Mouse (Mus musculus): ENCODE measurements around the gene Map4k3. TPM values are rescaled to one million over a fixed set of nuclear protein-coding genes. Genes with fewer than 3 reads are reported as not detected.
A peak's percentile ranks its signal among the peaks of the same experiment; 100 is the strongest.
"Not testable (repeated sequence)": the region's sequence is repeated elsewhere in the genome, so short reads cannot be mapped to it uniquely, and the experiment has no call there.

The Map4k3 gene
- polyA plus RNA-seq, 1 experiment from 2014 or later = 24.0 TPM

- WGBS = 66% methylated on average over 14 of the region's 14 CpGs
- Histone ChIP-seq H3K9me3 (replicated peaks) (no peaks in the 10 kb centered on the region), H3K4me2 (no peak overlapping the region), H3K36me3 (no peaks in the 10 kb centered on the region), H3K4me3 (replicated peaks) (no peak overlapping the region), H3K9ac (no peak overlapping the region), H3K27me3 (no peaks in the 10 kb centered on the region), H3K27ac (no peak overlapping the region), H3K4me1 (0 out of 2 replicates have a peak, but pooled peaks cover 5% of the 10 kb centered on the region)
- ATAC-seq (replicated peaks; ENCODE audit: low FRiP score) = no peak
Observed at GRCm38 (mm10) chr17:80558583-80558982, 169.7 kb downstream of the Map4k3 start.

- no peak overlapping the region for H3K4me2 ChIP-seq
- 0 out of 2 replicates have a peak, but pooled peaks cover 5% of the 10 kb centered on the region for H3K4me1 ChIP-seq
- no peaks in the 10 kb centered on the region for H3K27me3 ChIP-seq
- H3K27ac ChIP-seq = no peak overlapping the region
- no peak for ATAC-seq (replicated peaks; ENCODE audit: low FRiP score)
- H3K36me3 ChIP-seq = no peaks in the 10 kb centered on the region
- no peak overlapping the region for H3K9ac ChIP-seq
- H3K9me3 ChIP-seq (replicated peaks) = no peaks in the 10 kb centered on the region
- H3K4me3 ChIP-seq (replicated peaks) = no peak overlapping the region
- WGBS = 96% methylated on average over 5 of the region's 5 CpGs
Observed at GRCm38 (mm10) chr17:80557461-80557860, 170.8 kb downstream of the Map4k3 start.

- 2% methylated on average over 35 of the region's 35 CpGs for WGBS
- peak; percentile 89 for ATAC-seq (replicated peaks; ENCODE audit: low FRiP score)
- Histone ChIP-seq H3K9me3 (replicated peaks) (no peaks in the 10 kb centered on the region), H3K4me3 (replicated peaks) (peak overlapping the region; percentile 58), H3K9ac (peak overlapping the region; percentile 58), H3K27me3 (no peaks in the 10 kb centered on the region), H3K36me3 (no peaks in the 10 kb centered on the region), H3K4me1 (0 out of 2 replicates have a peak, but pooled peaks cover 5% of the 10 kb centered on the region), H3K27ac (peak overlapping the region; percentile 65; the same call in 1 of the 2 replicates), H3K4me2 (peak overlapping the region; percentile 72)
Observed at GRCm38 (mm10) chr17:80553318-80554270, 174.7 kb downstream of the Map4k3 start.

- Histone ChIP-seq H3K36me3 (no peaks in the 10 kb centered on the region), H3K27ac (no peak overlapping the region), H3K9ac (no peak overlapping the region), H3K27me3 (no peaks in the 10 kb centered on the region), H3K9me3 (replicated peaks) (no peaks in the 10 kb centered on the region), H3K4me1 (0 out of 2 replicates have a peak, but pooled peaks cover 5% of the 10 kb centered on the region), H3K4me2 (no peak overlapping the region), H3K4me3 (replicated peaks) (no peak overlapping the region)
- no peak for ATAC-seq (replicated peaks; ENCODE audit: low FRiP score)
- 83% methylated on average over 4 of the region's 4 CpGs for WGBS
Observed at GRCm38 (mm10) chr17:80552653-80553052, 175.6 kb downstream of the Map4k3 start.

GRCm38 (mm10) chr17:80550981-80551380 is 177.3 kb downstream of the Map4k3 start:
- ATAC-seq (replicated peaks; ENCODE audit: low FRiP score) = no peak
- 82% methylated on average over 15 of the region's 15 CpGs for WGBS

GRCm38 (mm10) chr17:80546846-80547245 is 181.4 kb downstream of the Map4k3 start:
- Histone ChIP-seq H3K36me3 (no peaks in the 10 kb centered on the region), H3K27me3 (no peaks in the 10 kb centered on the region), H3K27ac (no peak overlapping the region), H3K4me2 (no peak overlapping the region), H3K4me1 (no peaks in the 10 kb centered on the region), H3K9ac (no peak overlapping the region), H3K9me3 (replicated peaks) (no peaks in the 10 kb centered on the region), H3K4me3 (replicated peaks) (no peak overlapping the region)
- ATAC-seq (replicated peaks; ENCODE audit: low FRiP score) = no peak
- 88% methylated on average over 2 of the region's 2 CpGs for WGBS

More at GRCm38 (mm10) chr17:80550981-80551380, 177.3 kb downstream of the Map4k3 start:
- H3K9ac ChIP-seq = no peak overlapping the region
- no peaks in the 10 kb centered on the region for H3K27me3 ChIP-seq
- no peak overlapping the region for H3K4me2 ChIP-seq
- H3K27ac ChIP-seq = no peak overlapping the region
- no peak overlapping the region for H3K4me3 ChIP-seq (replicated peaks)
- H3K9me3 ChIP-seq (replicated peaks) = no peaks in the 10 kb centered on the region
- H3K4me1 ChIP-seq = 0 out of 2 replicates have a peak, but pooled peaks cover 5% of the 10 kb centered on the region
- no peaks in the 10 kb centered on the region for H3K36me3 ChIP-seq

- Histone ChIP-seq H3K4me3 (replicated peaks) (no peak overlapping the region), H3K4me2 (no peak overlapping the region), H3K9ac (no peak overlapping the region), H3K27ac (no peak overlapping the region), H3K27me3 (no peaks in the 10 kb centered on the region), H3K4me1 (no peaks in the 10 kb centered on the region), H3K9me3 (replicated peaks) (no peaks in the 10 kb centered on the region), H3K36me3 (no peaks in the 10 kb centered on the region)
- no peak for ATAC-seq (replicated peaks; ENCODE audit: low FRiP score)
- 88% methylated on average over 8 of the region's 8 CpGs for WGBS
Observed at GRCm38 (mm10) chr17:80546227-80546626, 182.1 kb downstream of the Map4k3 start.

- H3K4me2 ChIP-seq = no peak overlapping the region
- H3K36me3 ChIP-seq = no peaks in the 10 kb centered on the region
- 82% methylated on average over 20 of the region's 20 CpGs for WGBS
- no peak for ATAC-seq (replicated peaks; ENCODE audit: low FRiP score)
- H3K9ac ChIP-seq = no peak overlapping the region
- H3K4me3 ChIP-seq (replicated peaks) = no peak overlapping the region
- no peaks in the 10 kb centered on the region for H3K4me1 ChIP-seq
- no peak overlapping the region for H3K27ac ChIP-seq
- H3K27me3 ChIP-seq = no peaks in the 10 kb centered on the region
- H3K9me3 ChIP-seq (replicated peaks) = no peaks in the 10 kb centered on the region
Observed at GRCm38 (mm10) chr17:80543646-80544045, 184.6 kb downstream of the Map4k3 start.

- 73% methylated on average over 6 of the region's 6 CpGs for WGBS
- no peaks in the 10 kb centered on the region for H3K36me3 ChIP-seq
- ATAC-seq (replicated peaks; ENCODE audit: low FRiP score) = no peak
Observed at GRCm38 (mm10) chr17:80537136-80537535, 191.1 kb downstream of the Map4k3 start.

GRCm38 (mm10) chr17:80535633-80536032 is 192.7 kb downstream of the Map4k3 start:
- no peak overlapping the region for H3K4me3 ChIP-seq (replicated peaks)
- H3K9ac ChIP-seq = no peak overlapping the region
- H3K27ac ChIP-seq = no peak overlapping the region
- no peak overlapping the region for H3K4me2 ChIP-seq
- ATAC-seq (replicated peaks; ENCODE audit: low FRiP score) = no peak
- no peaks in the 10 kb centered on the region for H3K36me3 ChIP-seq
- H3K9me3 ChIP-seq (replicated peaks) = no peaks in the 10 kb centered on the region
- H3K27me3 ChIP-seq = no peaks in the 10 kb centered on the region
- 64% methylated on average over 6 of the region's 6 CpGs for WGBS
- H3K4me1 ChIP-seq = no peaks in the 10 kb centered on the region

More at GRCm38 (mm10) chr17:80537136-80537535, 191.1 kb downstream of the Map4k3 start:
- no peaks in the 10 kb centered on the region for H3K27me3 ChIP-seq
- no peak overlapping the region for H3K4me3 ChIP-seq (replicated peaks)
- no peak overlapping the region for H3K9ac ChIP-seq
- no peak overlapping the region for H3K27ac ChIP-seq
- no peaks in the 10 kb centered on the region for H3K4me1 ChIP-seq
- H3K4me2 ChIP-seq = no peak overlapping the region
- H3K9me3 ChIP-seq (replicated peaks) = no peaks in the 10 kb centered on the region

- not testable (repeated sequence) for H3K4me2 ChIP-seq; H3K4me3 ChIP-seq (replicated peaks); H3K36me3 ChIP-seq; H3K27ac ChIP-seq; H3K9ac ChIP-seq; H3K9me3 ChIP-seq (replicated peaks); H3K4me1 ChIP-seq; H3K27me3 ChIP-seq; ATAC-seq (replicated peaks; ENCODE audit: low FRiP score)
- WGBS = 45% methylated on average over 2 of the region's 2 CpGs
Observed at GRCm38 (mm10) chr17:80531351-80531750, 196.9 kb downstream of the Map4k3 start.

Data from kidney, embryonic 15.5 days (tissue).